Mouse (Mus musculus): ENCODE results near the gene Slc25a35. TPM values are rescaled to one million over a fixed set of nuclear protein-coding genes. Genes with fewer than 3 reads are reported as not detected.

Slc25a35 gene
- total RNA-seq (2012; rRNA removed) (1.6 and 3.9 TPM in 2 replicates), total RNA-seq (2014; rRNA removed) (not detected in 2 replicates), polyA plus RNA-seq (2012; ENCODE audit: insufficient read length, low read depth) (0.83 and 1.0 TPM in 2 replicates)

DNA sequence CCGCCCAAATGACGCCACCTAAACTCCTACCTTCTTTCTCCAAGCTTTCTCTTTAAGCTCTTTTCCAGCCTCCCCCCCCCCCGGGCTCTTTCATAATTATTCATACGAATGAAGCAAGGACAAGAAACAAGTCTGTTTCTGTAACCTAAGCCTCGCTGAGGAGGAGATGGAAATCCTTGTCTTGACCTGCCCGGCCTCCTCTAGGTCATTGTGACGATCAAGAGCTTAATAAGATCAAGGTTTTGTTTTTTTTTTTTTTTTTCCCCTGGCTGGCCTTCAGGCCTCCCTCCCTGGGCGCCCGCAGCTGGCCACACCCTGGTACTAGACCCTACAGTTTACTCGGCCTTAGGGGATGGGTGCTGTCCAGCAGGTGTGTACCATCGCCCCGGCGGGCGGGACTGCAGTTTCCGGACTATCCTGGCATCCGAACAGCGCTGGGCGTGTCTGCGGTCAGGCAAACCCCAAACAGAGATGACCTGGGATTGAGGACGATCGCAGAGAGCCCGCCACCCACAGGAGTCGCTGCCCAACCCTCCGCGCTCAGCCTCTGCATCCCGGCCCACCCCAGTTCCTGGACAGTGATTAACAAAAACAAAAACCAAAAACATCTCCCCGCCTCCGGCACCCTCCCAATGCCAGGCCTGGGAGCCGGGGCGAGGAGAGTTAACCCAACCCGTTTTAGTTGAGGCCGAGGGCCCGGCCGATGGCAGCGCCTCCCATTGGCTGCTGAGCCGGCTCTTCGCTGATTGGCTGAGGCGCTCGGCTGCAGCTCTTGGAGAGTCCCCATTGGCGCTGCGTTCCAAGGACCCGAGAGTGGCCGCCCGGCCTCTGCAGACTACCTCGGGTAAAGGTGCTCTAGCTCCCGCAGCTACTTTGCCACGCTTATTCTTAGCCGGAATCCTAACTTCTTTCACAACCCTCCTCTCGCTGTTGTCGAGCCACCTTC is at the start of gene Slc25a35:
Gene Slc25a35, plus strand, starts transcription at position 795 of the 946 bp plus-strand sequence.
- peaks cover 13% of the 10 kb centered on the region for H3K27me3 ChIP-seq (replicated peaks)
- no peaks in the 10 kb centered on the region for H3K79me2 ChIP-seq (replicated peaks; ENCODE audit: control insufficient read depth, extremely low read depth, insufficient read depth, poor library complexity, severe bottlenecking)
- peaks cover 0 to 20% of the 10 kb centered on the region in 2 experiments for H3K36me3 ChIP-seq (replicated peaks in 1 of 2; ENCODE audit: control insufficient read depth in 1 of 2, insufficient read depth in 1 of 2, low read length in 1 of 2)
- H3K9me3 ChIP-seq (replicated peaks; ENCODE audit: low read length): no peaks in the 10 kb centered on the region
- H3K4me1 ChIP-seq (ENCODE audit: control insufficient read depth in 1 of 2, insufficient read depth in 2 of 2): peaks cover 6 to 29% of the 10 kb centered on the region in 2 experiments; a peak in 3 of 4 replicates
- in situ Hi-C loops (cut with MboI; ENCODE audit: low pct_ligation_motif_present, low pct_unique_long_range_greater_than_20kb, low sequenced_read_pairs): no loop called here
- H3K4me3 ChIP-seq (replicated peaks in 1 of 3; ENCODE audit: low read depth in 2 of 3, low read length in 2 of 3, poor library complexity in 1 of 3): peak within 1 kb of the TSS; percentile 51 to 56 (median 54)
- H3K27ac ChIP-seq (ENCODE audit: insufficient read depth, low read depth): no peak within 1 kb of the TSS
- peak within 1 kb of the TSS; percentile 86 for H3K4me2 ChIP-seq (ENCODE audit: insufficient read depth, low read depth, poor library complexity, severe bottlenecking)
- dilution Hi-C loops (cut with MboI; ENCODE audit: extremely low pct_ligation_motif_present, extremely low pct_unique_long_range_greater_than_20kb, low sequenced_read_pairs): no loop called here
- DNase-seq (ENCODE audit: extremely low read depth): peak; percentile 90
- peak within 1 kb of the TSS; percentile 36 for H3K9ac ChIP-seq (ENCODE audit: insufficient read depth, low read depth)
- TF ChIP-seq PAX5 (IDR thresholded peaks at IDR 0.05; ENCODE audit: low read length) (no peak), ZNF384 (IDR thresholded peaks at IDR 0.05; ENCODE audit: low read depth, low read length) (peak; percentile 82), POLR2A (IDR thresholded peaks at IDR 0.05; ENCODE audit: low read depth, low read length) (peak; percentile 53; the same call in 1 of the 2 replicates), BHLHE40 (IDR thresholded peaks at IDR 0.05; ENCODE audit: low read depth, low read length) (0 out of 2 replicates have a peak, but pooled peaks have one; percentile 4), ZMIZ1 (IDR thresholded peaks at IDR 0.05; ENCODE audit: low read depth, low read length) (peak; percentile 63; the same call in 1 of the 2 replicates), MXI1 (IDR thresholded peaks at IDR 0.05; ENCODE audit: low read depth, low read length) (peak; percentile 73), ELF1 (IDR thresholded peaks at IDR 0.05; ENCODE audit: low read depth, low read length) (peak; percentile 31), CHD2 (IDR thresholded peaks at IDR 0.05; ENCODE audit: low read length) (no peak), USF1 (IDR thresholded peaks at IDR 0.05; ENCODE audit: low read depth, low read length) (no peak), TCF12 (IDR thresholded peaks at IDR 0.05; ENCODE audit: low read depth, low read length) (peak; percentile 43; the same call in 1 of the 2 replicates), ZKSCAN1 (IDR thresholded peaks at IDR 0.05; ENCODE audit: borderline replicate concordance, low read depth, low read length) (no peak), MEF2A (IDR thresholded peaks at IDR 0.05; ENCODE audit: borderline replicate concordance, low read depth, low read length) (no peak), SIN3A (IDR thresholded peaks at IDR 0.05; ENCODE audit: low read length) (peak; percentile 88), KAT2A (IDR thresholded peaks at IDR 0.05; ENCODE audit: insufficient replicate concordance, low read length) (0 out of 2 replicates have a peak, but pooled peaks have one; percentile 22), NELFE (IDR thresholded peaks at IDR 0.05; ENCODE audit: low read depth, low read length) (peak; percentile 8; the same call in 1 of the 2 replicates), IRF4 (IDR thresholded peaks at IDR 0.05; ENCODE audit: low read depth, low read length) (peak; percentile 22; the same call in 1 of the 2 replicates)

DNA sequence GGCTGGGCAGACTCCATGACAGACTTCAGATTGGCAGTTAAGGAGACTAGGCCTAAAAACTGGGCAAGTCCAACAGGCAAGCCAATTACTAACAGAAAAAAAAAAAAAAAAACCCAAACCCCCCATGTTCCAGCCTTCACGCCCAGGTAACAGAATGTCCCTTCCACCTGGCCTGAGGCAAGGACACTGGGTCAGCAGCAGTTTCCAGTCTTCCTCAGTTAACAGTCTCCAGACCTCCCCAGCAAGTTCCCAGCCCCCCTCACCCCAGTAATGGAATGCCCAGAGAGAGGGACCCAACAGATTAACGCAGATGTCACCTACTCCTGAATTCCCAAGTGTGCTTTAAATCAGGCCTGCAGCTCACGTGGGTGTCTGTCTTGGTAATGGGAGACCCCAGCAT is 44.7 kb upstream of the Slc25a35 start:
- Histone ChIP-seq H3K9ac (ENCODE audit: insufficient read depth, low read depth) (no peak overlapping the region), H3K4me2 (ENCODE audit: insufficient read depth, low read depth, poor library complexity, severe bottlenecking) (no peak overlapping the region), H3K36me3 (replicated peaks in 1 of 2; ENCODE audit: control insufficient read depth in 1 of 2, insufficient read depth in 1 of 2, low read length in 1 of 2) (no peaks in the 10 kb centered on the region), H3K27me3 (replicated peaks) (peaks cover 50% of the 10 kb centered on the region), H3K4me1 (ENCODE audit: control insufficient read depth in 1 of 2, insufficient read depth in 2 of 2) (peaks cover 0 to 2% of the 10 kb centered on the region in 2 experiments; a peak in 2 of 4 replicates), H3K4me3 (replicated peaks in 1 of 3; ENCODE audit: low read depth in 2 of 3, low read length in 2 of 3, poor library complexity in 1 of 3) (no peak overlapping the region), H3K9me3 (replicated peaks; ENCODE audit: low read length) (no peaks in the 10 kb centered on the region), H3K79me2 (replicated peaks; ENCODE audit: control insufficient read depth, extremely low read depth, insufficient read depth, poor library complexity, severe bottlenecking) (no peaks in the 10 kb centered on the region), H3K27ac (ENCODE audit: insufficient read depth, low read depth) (no peak overlapping the region)
- no peak for DNase-seq (ENCODE audit: extremely low read depth)
- in situ Hi-C loops (cut with MboI; ENCODE audit: low pct_ligation_motif_present, low pct_unique_long_range_greater_than_20kb, low sequenced_read_pairs) (no loop called here), dilution Hi-C loops (cut with MboI; ENCODE audit: extremely low pct_ligation_motif_present, extremely low pct_unique_long_range_greater_than_20kb, low sequenced_read_pairs) (no loop called here)
- TF ChIP-seq GABPA (IDR thresholded peaks at IDR 0.05; ENCODE audit: insufficient replicate concordance, low read depth, low read length) (no peak), MXI1 (IDR thresholded peaks at IDR 0.05; ENCODE audit: low read depth, low read length) (no peak), HCFC1 (IDR thresholded peaks at IDR 0.05; ENCODE audit: low read depth, low read length) (no peak), USF2 (conservative IDR thresholded peaks at IDR 0.05; ENCODE audit: low read depth, low read length) (no peak)
